Mouse (Mus musculus) liver, postnatal 0 days (tissue): ENCODE results near the gene Map3k7cl.

Experiments
- CTCF ChIP-seq: sonication (generic); IDR thresholded peaks from 2 replicates; pipeline ENCODE4 v1.5.1; 2016; ENCODE audit warnings: antibody characterized with exemption, low read depth
- EP300 ChIP-seq: IDR thresholded peaks from 2 replicates; pipeline ENCODE4 v1.6.1; 2016; ENCODE audit warnings: antibody characterized with exemption, low read depth, mild to moderate bottlenecking

GRCm38 (mm10) chr16:87607383-87607782 lies 54.3 kb downstream of the Map3k7cl start:
- TF ChIP-seq CTCF (no peak), EP300 (no peak)
